Mouse (Mus musculus) myocyte (in vitro differentiated cells): ENCODE measurements around the gene Dhrs7b. TPM values are rescaled to one million over a fixed set of nuclear protein-coding genes. Genes with fewer than 3 reads are reported as not detected.

Experiments used
- H3K27me3 ChIP-seq: one replicate; pipeline ENCODE4 v1.6.1; 2011; ENCODE audit not compliant: control insufficient read depth, insufficient read depth, insufficient read length
- H3K36me3 ChIP-seq: one replicate; pipeline ENCODE4 v1.6.1; 2011; ENCODE audit not compliant: control insufficient read depth, insufficient read depth
- H3K4me2 ChIP-seq: one replicate; pipeline ENCODE4 v1.6.1; 2011; ENCODE audit warnings: low read depth, control low read depth
- H3K4me3 ChIP-seq: one replicate; pipeline ENCODE4 v1.5.1; 2011; ENCODE audit warnings: mild to moderate bottlenecking, control low read depth, moderate library complexity
- H3K79me2 ChIP-seq: one replicate; pipeline ENCODE4 v1.6.1; 2011; ENCODE audit not compliant: control insufficient read depth, insufficient read depth
- H3ac ChIP-seq: one replicate; pipeline ENCODE4 v1.6.1; 2011; ENCODE audit not compliant: control insufficient read depth, insufficient read length
- CEBPB ChIP-seq: IDR thresholded peaks from 2 replicates; pipeline ENCODE4 v1.6.1; 2011; ENCODE audit warnings: mild to moderate bottlenecking, moderate library complexity; ENCODE audit not compliant: poor library complexity, insufficient read depth, severe bottlenecking
- E2F4 ChIP-seq: IDR thresholded peaks from one replicate; pipeline ENCODE4 v1.6.1; 2011; ENCODE audit warnings: mild to moderate bottlenecking, control low read depth, moderate library complexity; ENCODE audit not compliant: insufficient read depth
- MAX ChIP-seq: IDR thresholded peaks from one replicate; pipeline ENCODE4 v1.6.1; 2011; ENCODE audit warnings: low read depth, mild to moderate bottlenecking, control low read depth
- MYOD1 ChIP-seq, 3 experiments: IDR thresholded peaks; one replicate each; pipeline ENCODE4 v1.6.1; 2011; ENCODE audit warnings: control low read depth in 2 of 3, low read depth in 2 of 3, mild to moderate bottlenecking in 2 of 3, moderate library complexity in 1 of 3; ENCODE audit not compliant: insufficient read length in 2 of 3, control insufficient read depth in 1 of 3
- MYOG ChIP-seq, 3 experiments: IDR thresholded peaks; one replicate each; pipeline ENCODE4 v1.6.1; 2011; ENCODE audit warnings: control low read depth in 2 of 3, low read depth in 2 of 3, mild to moderate bottlenecking in 2 of 3; ENCODE audit not compliant: insufficient read length in 2 of 3, control insufficient read depth in 1 of 3, insufficient read depth in 1 of 3
- POLR2A ChIP-seq: IDR thresholded peaks from one replicate; pipeline ENCODE4 v1.6.1; 2011; ENCODE audit warnings: low read depth, mild to moderate bottlenecking, control low read depth, moderate library complexity; ENCODE audit not compliant: insufficient read length
- POLR2AphosphoS2 ChIP-seq: IDR thresholded peaks from one replicate; pipeline ENCODE4 v1.6.1; 2011; ENCODE audit warnings: low read depth, control low read depth; ENCODE audit not compliant: insufficient read length
- REST ChIP-seq: IDR thresholded peaks from one replicate; pipeline ENCODE4 v1.6.1; 2011; ENCODE audit warnings: mild to moderate bottlenecking, control low read depth, moderate library complexity; ENCODE audit not compliant: insufficient read depth, insufficient read length
- SRF ChIP-seq: IDR thresholded peaks from one replicate; pipeline ENCODE4 v1.6.1; 2011; ENCODE audit warnings: low read depth; ENCODE audit not compliant: control insufficient read depth, insufficient read length
- TCF12 ChIP-seq: IDR thresholded peaks from one replicate; pipeline ENCODE4 v1.6.1; 2011; ENCODE audit warnings: mild to moderate bottlenecking, control low read depth; ENCODE audit not compliant: poor library complexity, insufficient read depth, severe bottlenecking
- TCF3 ChIP-seq: IDR thresholded peaks from one replicate; pipeline ENCODE4 v1.6.1; 2011; ENCODE audit warnings: low read depth, control low read depth; ENCODE audit not compliant: insufficient read length
- USF1 ChIP-seq: IDR thresholded peaks from one replicate; pipeline ENCODE4 v1.6.1; 2011; ENCODE audit warnings: low read depth, mild to moderate bottlenecking, control low read depth, moderate library complexity
- polyA plus RNA-seq: library from polyadenylated mRNA; unstranded; fragments of >200 nt; fragmentation: generic; extraction: Trizol; gene quantifications from one replicate; pipeline ENCODE4 v1.2.1, GENCODE M21; 2012; ENCODE audit warnings: missing spikeins

Dhrs7b gene
- polyA plus RNA-seq, 1 experiment: 51.2 TPM

GRCm38 (mm10) chr11:60856587-60856986 lies 26.2 kb downstream of the Dhrs7b start:
- H3K36me3 ChIP-seq: peaks cover 15% of the 10 kb centered on the region
- TF ChIP-seq REST (no peak), MYOG (IDR thresholded peaks at IDR 0.05; ENCODE audit: control insufficient read depth in 1 of 3, insufficient read depth in 1 of 3, insufficient read length in 2 of 3, low read depth in 2 of 3) (peak in 2 of 3 experiments; percentile 25 to 28), MYOD1 (IDR thresholded peaks at IDR 0.05; ENCODE audit: control insufficient read depth in 1 of 3, insufficient read length in 2 of 3, low read depth in 2 of 3) (peak; percentile 19 to 76 (median 62))

DNA sequence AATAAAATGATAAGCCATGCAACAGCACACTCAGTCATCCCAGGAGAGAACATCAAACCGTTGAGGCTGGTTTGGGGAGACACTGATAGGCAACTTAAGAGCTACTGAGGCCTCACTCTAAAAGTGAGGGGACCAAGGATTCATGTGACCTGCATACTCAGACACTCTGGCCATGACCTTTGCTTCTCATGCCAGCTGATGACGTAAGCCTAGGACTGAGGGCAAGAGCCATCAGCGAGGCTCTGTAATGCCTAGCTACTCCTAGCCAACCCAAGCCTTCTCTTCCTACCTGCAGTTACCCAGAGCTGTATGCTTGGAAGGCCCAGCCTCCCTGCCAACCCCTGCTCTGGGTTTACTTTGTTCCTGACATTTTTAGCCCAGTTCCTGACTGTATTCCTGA lies 31.6 kb downstream of the Dhrs7b start:
- Histone ChIP-seq H3K4me3 (no peak overlapping the region), H3K36me3 (peaks cover 22% of the 10 kb centered on the region), H3ac (no peak overlapping the region), H3K79me2 (peaks cover 41% of the 10 kb centered on the region), H3K4me2 (no peak overlapping the region), H3K27me3 (no peaks in the 10 kb centered on the region)
- TF ChIP-seq POLR2A: no peak
- TF ChIP-seq SRF: no peak
- no peak for TF ChIP-seq MYOD1 (IDR thresholded peaks at IDR 0.05; ENCODE audit: control insufficient read depth in 1 of 3, insufficient read length in 2 of 3, low read depth in 2 of 3)
- no peak for TF ChIP-seq TCF12
- no peak for TF ChIP-seq TCF3
- no peak for TF ChIP-seq USF1
- TF ChIP-seq E2F4: no peak
- TF ChIP-seq CEBPB: no peak
- TF ChIP-seq MYOG (IDR thresholded peaks at IDR 0.05; ENCODE audit: control insufficient read depth in 1 of 3, insufficient read depth in 1 of 3, insufficient read length in 2 of 3, low read depth in 2 of 3): no peak
- no peak for TF ChIP-seq REST
- TF ChIP-seq MAX: no peak
- TF ChIP-seq POLR2AphosphoS2: no peak

More at GRCm38 (mm10) chr11:60856587-60856986, 26.2 kb downstream of the Dhrs7b start:
- no peak overlapping the region for H3ac ChIP-seq
- no peaks in the 10 kb centered on the region for H3K27me3 ChIP-seq
- no peak overlapping the region for H3K4me2 ChIP-seq
- H3K4me3 ChIP-seq: no peak overlapping the region
- no peaks in the 10 kb centered on the region for H3K79me2 ChIP-seq

DNA sequence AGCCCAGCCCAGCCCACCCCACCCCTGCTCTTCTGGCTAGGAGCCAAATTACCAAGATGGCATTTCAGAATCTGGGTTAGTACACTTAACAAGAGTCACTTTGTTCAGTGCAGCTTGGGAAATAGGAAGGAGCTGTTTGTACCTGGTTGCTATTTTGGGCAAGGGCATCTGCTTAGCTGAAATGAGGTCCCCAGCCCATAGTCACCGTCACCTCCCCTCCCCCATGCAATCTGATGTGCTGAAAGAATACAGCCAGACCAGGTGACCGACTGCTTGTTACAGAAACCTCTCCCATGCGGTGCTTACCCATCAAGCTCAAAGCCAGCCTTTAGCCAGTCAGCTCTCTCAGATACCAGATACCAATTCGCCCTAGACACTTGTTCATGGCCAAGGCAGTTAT lies 32.8 kb downstream of the Dhrs7b start:
- TF ChIP-seq USF1: no peak
- no peak for TF ChIP-seq SRF
- TF ChIP-seq E2F4: no peak
- no peak for TF ChIP-seq MYOG (IDR thresholded peaks at IDR 0.05; ENCODE audit: control insufficient read depth in 1 of 3, insufficient read depth in 1 of 3, insufficient read length in 2 of 3, low read depth in 2 of 3)
- TF ChIP-seq MAX: no peak
- TF ChIP-seq POLR2A: no peak
- no peak for TF ChIP-seq CEBPB
- TF ChIP-seq TCF3: no peak
- no peak overlapping the region for H3ac ChIP-seq
- H3K36me3 ChIP-seq: peaks cover 18% of the 10 kb centered on the region
- H3K27me3 ChIP-seq: no peaks in the 10 kb centered on the region
- H3K79me2 ChIP-seq: peaks cover 53% of the 10 kb centered on the region
- H3K4me2 ChIP-seq: no peak overlapping the region
- no peak overlapping the region for H3K4me3 ChIP-seq

- Histone ChIP-seq H3K4me3 (no peak overlapping the region), H3ac (no peak overlapping the region), H3K36me3 (peaks cover 15% of the 10 kb centered on the region), H3K27me3 (no peaks in the 10 kb centered on the region), H3K79me2 (peaks cover 63% of the 10 kb centered on the region), H3K4me2 (no peak overlapping the region)
- no peak for TF ChIP-seq POLR2A
- no peak for TF ChIP-seq MYOG (IDR thresholded peaks at IDR 0.05; ENCODE audit: control insufficient read depth in 1 of 3, insufficient read depth in 1 of 3, insufficient read length in 2 of 3, low read depth in 2 of 3)
- no peak for TF ChIP-seq POLR2AphosphoS2
- no peak for TF ChIP-seq CEBPB
- no peak for TF ChIP-seq E2F4
- no peak for TF ChIP-seq MYOD1 (IDR thresholded peaks at IDR 0.05; ENCODE audit: control insufficient read depth in 1 of 3, insufficient read length in 2 of 3, low read depth in 2 of 3)
- no peak for TF ChIP-seq TCF3
- TF ChIP-seq TCF12: no peak
- TF ChIP-seq MAX: no peak
- no peak for TF ChIP-seq SRF
- no peak for TF ChIP-seq USF1
- no peak for TF ChIP-seq REST
Measured at GRCm38 (mm10) chr11:60864166-60864565, 33.7 kb downstream of the Dhrs7b start.

GRCm38 (mm10) chr11:60864916-60865315 lies 34.5 kb downstream of the Dhrs7b start:
- TF ChIP-seq SRF (no peak), MYOG (IDR thresholded peaks at IDR 0.05; ENCODE audit: control insufficient read depth in 1 of 3, insufficient read depth in 1 of 3, insufficient read length in 2 of 3, low read depth in 2 of 3) (no peak), POLR2AphosphoS2 (peak; percentile 37), POLR2A (peak; percentile 11), E2F4 (no peak)
- Histone ChIP-seq H3K36me3 (peaks cover 15% of the 10 kb centered on the region), H3K4me3 (no peak overlapping the region)

More at GRCm38 (mm10) chr11:60864916-60865315, 34.5 kb downstream of the Dhrs7b start:
- H3ac ChIP-seq: no peak overlapping the region
- no peak overlapping the region for H3K4me2 ChIP-seq
- no peaks in the 10 kb centered on the region for H3K27me3 ChIP-seq
- H3K79me2 ChIP-seq: peaks cover 70% of the 10 kb centered on the region
